Mouse (Mus musculus) skeletal muscle tissue, postnatal 0 days (tissue): ENCODE measurements around the gene Acpp. TPM values are rescaled to one million over a fixed set of nuclear protein-coding genes. Genes with fewer than 3 reads are reported as not detected.

Experiments used
- polyA plus RNA-seq: library from polyadenylated mRNA; unstranded; fragments of >200 nt; fragmentation: Nextera tagmentation; extraction: Ambion mirVana; gene quantifications from 2 replicates; pipeline ENCODE4 v1.2.1, GENCODE M21; 2015

The Acpp gene
- 0.05 and 1.2 TPM in 2 replicates for polyA plus RNA-seq

DNA sequence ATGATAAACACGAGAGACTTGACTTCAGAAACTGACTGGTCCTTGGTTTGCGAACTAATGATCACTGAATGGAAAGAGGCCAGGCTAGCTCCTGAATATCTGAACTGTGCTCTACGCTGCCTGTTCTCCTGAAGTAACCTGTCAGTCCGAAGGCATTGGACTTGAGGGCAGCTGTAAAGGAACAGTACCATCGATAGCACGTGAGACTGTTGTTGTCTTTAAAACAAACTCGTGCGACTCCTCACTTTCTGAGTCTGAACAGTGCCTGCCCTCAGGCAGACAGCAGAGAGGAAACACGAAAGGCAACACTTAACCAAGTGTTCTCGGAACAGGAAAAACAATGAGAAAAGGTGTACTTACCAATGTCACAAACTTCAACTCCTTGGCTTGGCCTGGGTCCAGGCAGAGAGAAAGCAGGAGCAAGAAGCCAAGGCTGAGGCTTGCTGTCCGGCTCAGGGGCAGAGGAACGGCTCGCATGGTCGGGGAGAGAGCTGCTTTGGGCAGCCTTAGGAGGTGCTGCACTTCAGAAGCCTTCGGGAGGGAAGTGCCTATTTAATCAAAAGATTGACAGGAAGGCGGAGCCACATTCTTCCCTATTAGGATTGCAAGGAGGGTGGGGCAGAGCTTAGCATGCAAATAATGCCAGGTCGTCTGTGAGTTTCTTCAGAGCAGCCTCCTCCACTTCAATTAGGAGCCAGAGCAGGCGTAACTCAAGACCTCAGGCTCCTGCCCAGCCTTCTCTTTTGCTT, at the start of gene Acpp:
Gene Acpp, minus strand, starts transcription at position 566 of the 749 bp plus-strand sequence.

GRCm38 (mm10) chr9:104262823-104263352, 74.7 kb downstream of the Acpp start, which contains the start of gene Dnajc13:
TSS of gene Dnajc13 (minus strand) at chr9:104262930.

Other genes starting within 250 kb of the Acpp start
- gene Ackr4, start 210.8 kb downstream of the Acpp start, polyA plus RNA-seq = 3.8 and 4.1 TPM in 2 replicates
- gene Dnajc13, start 74.8 kb downstream of the Acpp start, polyA plus RNA-seq = 7.1 and 7.8 TPM in 2 replicates
- gene Cpne4, start 209.5 kb upstream of the Acpp start, polyA plus RNA-seq = 0.17 TPM in 1 of 2 replicates, not detected in the other